Mouse (Mus musculus) gastrocnemius, adult 2 months (tissue): ENCODE data around the gene Hoxd9. TPM values are rescaled to one million over a fixed set of nuclear protein-coding genes. Genes with fewer than 3 reads are reported as not detected.
A peak's percentile ranks its signal among the peaks of the same experiment; 100 is the strongest.

ENCODE experiments used
- DNase-seq: peaks from one replicate; pipeline ENCODE4 v3.0.0; 2022
- H3K27ac ChIP-seq: fragments of 200-600 bp; 2 replicates; pipeline ENCODE4 v1.8.1; 2022; ENCODE audit warnings: mild to moderate bottlenecking
- H3K4me3 ChIP-seq: fragments of 200-600 bp; 2 replicates; pipeline ENCODE4 v1.8.1; 2022; ENCODE audit warnings: mild to moderate bottlenecking, moderate library complexity
- CTCF ChIP-seq: fragments of 200-600 bp; IDR thresholded peaks from 2 replicates; pipeline ENCODE4 v1.8.1; 2022; ENCODE audit warnings: antibody characterized with exemption, mild to moderate bottlenecking, moderate library complexity
- intact Hi-C: fragments of 180-260 bp; cut with DNase I; formaldehyde crosslinking; loops from one replicate; pipeline ENCODE4 v1.15.1; 2025
- total RNA-seq, 2 experiments: library from RNA; stranded (reverse); gene quantifications; 2 replicates each; pipeline ENCODE4 v1.2.3; 2021

Hoxd9 gene
- total RNA-seq, 2 experiments from 2014 or later = 15.8 to 19.1 TPM

DNA sequence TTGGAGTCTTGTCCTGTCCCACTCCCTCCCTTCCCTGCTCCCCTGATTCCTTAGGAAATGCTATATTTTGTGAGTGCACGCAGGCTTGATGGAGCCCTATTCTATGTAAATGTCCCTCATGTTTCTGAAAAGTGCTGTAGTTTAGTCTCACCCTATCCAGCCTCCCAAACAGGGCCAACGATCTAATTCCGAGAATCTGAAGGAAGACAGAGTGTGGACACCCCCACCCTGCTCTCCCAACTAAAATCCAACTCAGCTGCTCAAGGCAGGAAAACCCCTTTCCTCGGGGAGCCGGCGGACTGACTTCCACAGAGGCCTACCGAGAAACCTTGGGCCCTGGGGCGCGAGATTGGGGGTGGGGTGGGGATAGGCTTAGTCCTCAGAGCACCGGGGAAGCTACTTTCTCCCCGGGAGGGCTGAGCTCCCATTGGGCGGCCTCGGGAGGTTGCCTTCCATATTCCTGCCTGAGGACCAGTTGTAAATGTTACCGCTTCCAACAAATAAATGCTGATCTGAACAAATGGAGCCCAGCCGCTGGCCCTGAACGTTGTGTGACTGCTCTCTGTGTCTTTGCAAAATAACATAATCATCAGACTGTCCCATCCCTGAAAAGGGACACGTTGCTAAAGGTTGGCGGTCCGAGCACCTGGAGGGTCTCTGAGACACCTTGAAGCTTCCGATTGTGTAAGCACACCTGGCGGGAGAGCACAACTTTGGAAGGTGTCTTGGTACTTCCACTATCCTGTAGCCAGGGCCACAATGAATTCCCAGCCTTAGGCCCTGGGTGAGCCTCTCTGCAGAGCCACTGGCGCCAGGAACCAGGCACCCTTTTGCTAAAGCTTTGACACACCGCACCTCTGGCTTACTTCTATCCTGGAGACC lies 2.4 kb downstream of the Hoxd9 start:
- intact Hi-C loops = loop anchor here (5.0 kb wide), 4 partner anchors 262 to 892 kb away; no protein-coding TSS in a partner anchor
- Histone ChIP-seq H3K4me3 (peak overlapping the region; percentile 93; the same call in 1 of the 2 replicates), H3K27ac (no peak overlapping the region)
- no peak for DNase-seq
- TF ChIP-seq CTCF = no peak

DNA sequence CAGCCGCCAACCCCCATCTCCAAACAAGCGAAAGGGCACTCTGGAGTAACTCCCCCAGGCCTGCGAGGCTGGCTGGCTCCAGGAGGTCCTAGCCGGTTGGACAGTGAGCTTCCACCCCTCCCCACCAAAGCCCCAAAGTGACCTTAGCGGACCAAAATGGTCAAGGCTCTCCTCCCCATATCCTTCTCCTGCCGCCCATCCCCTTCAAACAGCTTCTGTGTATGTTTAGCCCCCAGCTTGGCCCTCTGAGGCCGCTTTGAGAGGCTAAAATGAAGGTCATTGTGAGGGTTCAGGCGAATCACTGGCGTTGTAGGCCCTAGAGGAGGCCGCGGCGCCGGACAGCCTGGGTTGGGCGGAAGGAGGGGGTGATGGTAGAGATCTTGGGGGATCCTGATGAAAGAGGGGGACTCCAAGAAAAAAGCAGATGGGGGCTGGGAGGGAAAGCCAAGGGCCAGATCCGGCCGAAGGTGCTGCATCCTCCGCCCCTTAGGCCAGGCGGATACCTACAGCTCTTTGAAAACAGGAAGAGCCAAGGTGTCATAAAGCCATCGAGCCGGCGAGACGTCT lies 3.1 kb downstream of the Hoxd9 start:
- no peak overlapping the region for H3K27ac ChIP-seq
- no peak for DNase-seq
- TF ChIP-seq CTCF = no peak
- intact Hi-C loops = loop anchor here (5.0 kb wide), 4 partner anchors 262 to 892 kb away; no protein-coding TSS in a partner anchor
- no peak overlapping the region for H3K4me3 ChIP-seq

DNA sequence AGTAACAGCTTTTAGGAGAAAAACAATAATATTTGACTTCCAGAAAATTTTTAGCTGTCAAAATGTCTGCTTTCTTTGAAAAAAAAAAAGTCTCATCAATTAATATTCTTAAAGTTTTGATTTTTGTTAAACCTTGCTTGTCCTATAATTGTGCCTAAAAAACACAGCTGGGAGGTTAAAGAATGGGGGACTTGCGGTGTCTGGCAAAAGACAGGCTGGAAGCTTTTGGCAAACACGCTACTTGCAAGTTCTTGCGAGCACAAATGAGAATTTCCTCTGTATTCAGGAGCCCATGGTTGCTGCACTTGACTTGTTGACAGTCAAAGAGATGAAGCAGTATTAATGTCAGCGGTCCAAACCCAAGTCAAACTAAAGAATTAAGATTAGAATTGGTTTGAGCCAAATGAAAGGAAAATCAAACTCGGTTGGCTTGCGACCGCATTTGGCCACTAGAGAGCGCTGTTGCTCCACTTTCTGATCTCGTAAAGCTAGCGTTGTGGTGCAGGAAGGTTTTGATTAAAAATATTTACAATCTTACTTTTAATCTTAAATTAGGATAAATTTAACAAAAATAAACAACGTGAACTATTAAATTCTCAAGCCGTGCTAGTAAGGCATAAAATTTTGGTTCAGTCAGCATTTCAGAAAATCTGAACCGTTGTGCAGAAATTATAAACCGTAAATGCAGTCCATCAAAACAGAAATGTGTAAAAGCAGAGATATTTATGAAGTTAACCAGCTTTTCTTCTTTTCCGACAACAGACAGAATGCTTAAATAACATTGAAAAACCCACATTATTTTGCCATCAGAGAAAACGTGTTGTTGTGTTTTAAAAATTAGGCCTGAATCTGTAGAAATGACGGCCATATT lies 4.7 kb downstream of the Hoxd9 start:
- intact Hi-C loops = loop anchor here (1.0 to 5.0 kb wide), 6 partner anchors 260 to 890 kb away; no protein-coding TSS in a partner anchor
- DNase-seq = peak; percentile 77
- peak; percentile 96 for TF ChIP-seq CTCF
- Histone ChIP-seq H3K27ac (no peak overlapping the region), H3K4me3 (peak overlapping the region; percentile 42; the same call in 1 of the 2 replicates)

DNA sequence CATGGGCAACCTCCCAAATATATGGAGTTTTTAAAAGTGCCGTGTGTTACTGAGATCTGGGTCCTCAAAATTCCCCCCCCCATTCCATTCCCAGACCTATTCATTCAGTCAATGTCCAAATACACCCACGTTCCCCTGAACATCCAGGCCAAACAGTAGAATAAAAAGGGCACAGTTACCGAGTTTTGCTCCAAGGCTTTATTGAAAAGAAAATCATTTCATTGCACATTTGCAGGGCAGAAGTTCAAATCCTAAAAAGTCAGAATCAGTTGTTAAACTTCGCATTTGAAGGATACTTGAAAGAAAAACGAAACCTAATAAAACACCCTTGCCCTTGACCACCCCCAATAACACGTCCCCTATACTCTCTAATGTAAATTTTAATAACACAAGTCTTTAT lies 5.3 kb downstream of the Hoxd9 start:
- Histone ChIP-seq H3K4me3 (no peak overlapping the region), H3K27ac (no peak overlapping the region)
- no peak for DNase-seq
- TF ChIP-seq CTCF = no peak
- intact Hi-C loops = loop anchor here (1.0 to 5.0 kb wide), 6 partner anchors 259 to 889 kb away; no protein-coding TSS in a partner anchor

DNA sequence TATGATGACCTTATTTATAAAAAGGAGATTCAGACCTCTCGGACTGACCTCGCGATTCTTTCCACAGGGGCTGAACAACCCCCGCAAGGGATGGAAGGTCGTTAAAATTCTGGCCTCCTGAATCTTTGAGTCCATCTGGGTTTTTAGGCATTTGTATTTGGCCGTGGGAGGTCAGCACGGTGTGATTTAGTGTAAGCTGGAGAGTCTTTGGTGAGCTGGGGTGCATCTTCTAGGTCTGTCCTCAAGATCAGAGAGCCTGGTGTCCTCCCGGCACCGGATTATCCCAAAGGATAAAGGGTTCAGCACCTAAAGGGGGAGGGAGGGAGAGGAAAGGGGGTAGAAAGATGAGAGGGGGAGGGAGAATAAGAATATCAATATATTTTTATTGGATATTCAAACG lies 5.8 kb downstream of the Hoxd9 start:
- DNase-seq = no peak
- Histone ChIP-seq H3K27ac (no peak overlapping the region; the same call in 1 of the 2 replicates), H3K4me3 (no peak overlapping the region)
- no peak for TF ChIP-seq CTCF
- intact Hi-C loops = loop anchor here (2.0 to 5.0 kb wide), 5 partner anchors 259 to 889 kb away; no protein-coding TSS in a partner anchor

DNA sequence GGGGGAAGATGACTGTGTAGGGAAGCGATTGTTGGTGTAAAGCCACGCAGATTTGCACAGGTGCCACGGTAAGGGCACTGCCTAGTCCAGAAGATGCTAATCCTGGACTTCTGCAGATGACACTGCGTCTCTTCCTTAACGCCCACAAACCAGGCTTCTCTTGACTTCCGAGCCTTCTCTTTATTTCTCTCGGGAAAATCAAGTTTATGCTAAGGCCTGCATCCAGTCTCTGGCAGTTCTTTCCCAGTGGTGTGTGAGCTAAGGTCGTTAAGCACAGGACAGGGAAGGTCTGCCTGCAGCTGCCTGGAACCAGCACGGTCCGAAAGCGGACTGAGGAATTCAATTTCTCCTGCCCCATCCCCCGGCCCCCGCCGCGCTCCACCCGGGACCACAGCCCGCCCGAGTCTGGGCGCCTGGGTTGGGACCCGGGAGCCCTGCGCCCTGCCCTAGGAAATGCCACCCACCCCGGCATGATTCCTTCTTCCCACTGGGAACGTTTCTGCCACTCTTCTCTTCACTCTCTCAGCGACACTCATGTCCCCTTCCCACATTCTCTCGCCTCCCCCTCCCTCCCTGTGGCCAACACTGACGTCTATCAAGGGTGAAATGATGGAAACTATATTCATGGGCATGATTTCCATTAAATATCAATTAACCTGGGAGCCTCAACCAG lies 6.3 kb downstream of the Hoxd9 start:
- Histone ChIP-seq H3K4me3 (peak overlapping the region; percentile 84), H3K27ac (peak overlapping the region; percentile 94)
- intact Hi-C loops = loop anchor here (2.0 to 5.0 kb wide), 5 partner anchors 258 to 888 kb away; no protein-coding TSS in a partner anchor
- no peak for TF ChIP-seq CTCF
- no peak for DNase-seq

DNA sequence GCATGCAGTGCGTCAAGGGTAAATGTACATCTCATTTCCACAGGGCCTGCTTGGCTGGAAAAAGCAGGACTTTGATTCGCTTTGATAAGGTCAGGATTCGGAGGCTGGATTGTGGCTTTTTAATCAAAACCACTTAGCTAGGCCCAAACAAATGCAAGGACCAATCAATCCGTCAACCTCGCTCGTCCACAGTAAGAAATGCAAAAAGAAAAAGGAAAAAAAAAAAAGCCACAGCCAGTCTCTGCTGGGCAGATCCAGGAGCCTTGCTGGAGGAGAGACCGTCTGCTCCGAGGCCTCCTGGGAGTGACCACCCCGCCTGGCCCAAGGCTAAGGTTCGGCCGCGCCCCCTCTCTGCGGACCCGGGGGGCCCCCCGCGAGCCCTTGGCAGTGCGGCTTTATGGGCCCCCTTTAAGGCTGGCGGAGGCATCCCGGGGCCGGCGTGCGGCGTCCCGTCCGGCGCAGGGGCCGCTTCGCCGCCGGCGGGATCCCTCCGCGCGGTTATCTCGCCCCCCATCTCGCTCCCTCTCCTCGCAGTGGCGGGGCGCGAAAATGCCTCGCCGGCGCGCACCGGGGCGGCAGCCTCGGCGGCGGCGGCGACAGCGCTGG lies 7.0 kb downstream of the Hoxd9 start, which contains the start of gene Hoxd8:
Hoxd8 (plus strand) TSS at position 223 of the 606 bp plus-strand sequence.
- no peak; the same call in 1 of the 2 replicates for TF ChIP-seq CTCF
- Histone ChIP-seq H3K4me3 (peak within 1 kb of the TSS; percentile 84), H3K27ac (peak within 1 kb of the TSS; percentile 94)
- intact Hi-C loops = loop anchor here (5.0 kb wide), 4 partner anchors 258 to 888 kb away; no protein-coding TSS in a partner anchor
- peak; percentile 90 for DNase-seq

DNA sequence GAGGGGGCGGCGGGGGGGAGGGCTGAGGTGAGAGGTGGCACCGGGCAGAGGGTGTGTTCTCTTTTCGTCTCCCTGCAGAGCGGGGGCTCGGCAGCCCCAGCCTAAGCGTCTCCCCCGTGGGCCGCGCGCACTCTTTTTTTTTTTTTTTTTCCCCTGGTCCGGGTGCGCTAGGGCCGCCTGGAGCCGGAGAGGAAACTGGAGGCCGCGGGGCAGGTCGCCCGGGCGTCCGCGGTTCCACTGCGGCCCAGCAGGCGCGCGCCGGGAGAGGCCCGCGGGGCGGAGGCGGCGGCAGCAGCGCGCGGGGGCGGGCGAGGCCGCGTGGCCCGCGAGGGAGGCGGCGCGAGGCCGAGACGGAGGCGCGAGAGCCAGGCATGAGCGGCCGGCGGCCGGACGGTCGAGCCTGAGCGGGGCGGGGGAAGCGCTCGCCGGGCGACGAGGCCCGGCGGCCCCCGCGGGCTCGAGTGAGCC lies 7.5 kb downstream of the Hoxd9 start:
- H3K27ac ChIP-seq = peak overlapping the region; percentile 94
- no peak; the same call in none of the 2 replicates for TF ChIP-seq CTCF
- intact Hi-C loops = loop anchor here (5.0 kb wide), 4 partner anchors 257 to 887 kb away; no protein-coding TSS in a partner anchor
- peak overlapping the region; percentile 84 for H3K4me3 ChIP-seq
- DNase-seq = peak; percentile 77

DNA sequence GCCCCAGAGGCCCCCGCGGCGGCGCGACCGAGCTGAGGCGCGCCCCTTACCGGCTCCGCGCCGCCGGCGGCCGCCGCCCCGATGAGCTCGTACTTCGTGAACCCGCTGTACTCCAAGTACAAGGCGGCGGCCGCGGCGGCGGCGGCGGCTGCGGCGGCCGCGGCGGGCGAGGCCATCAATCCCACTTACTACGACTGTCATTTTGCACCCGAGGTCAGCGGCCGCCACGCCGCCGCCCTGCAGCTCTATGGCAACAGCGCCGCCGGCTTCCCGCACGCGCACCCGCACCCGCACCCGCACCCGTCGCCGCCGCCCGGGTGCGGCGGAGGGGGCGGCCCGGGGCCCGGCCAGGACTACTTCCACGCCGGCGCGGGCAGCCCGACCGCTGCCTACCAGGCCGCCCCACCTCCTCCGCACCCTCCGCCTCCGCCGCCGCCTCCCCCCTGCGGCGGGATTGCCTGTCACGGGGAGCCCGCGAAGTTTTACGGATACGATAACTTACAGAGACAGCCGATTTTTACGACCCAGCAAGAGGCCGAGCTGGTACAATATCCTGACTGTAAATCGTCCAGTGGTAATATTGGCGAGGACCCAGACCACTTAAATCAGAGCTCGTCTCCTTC lies 8.1 kb downstream of the Hoxd9 start:
- Histone ChIP-seq H3K27ac (peak overlapping the region; percentile 94), H3K4me3 (peak overlapping the region; percentile 84)
- intact Hi-C loops = no loop called here
- DNase-seq = peak; percentile 81
- TF ChIP-seq CTCF = no peak

DNA sequence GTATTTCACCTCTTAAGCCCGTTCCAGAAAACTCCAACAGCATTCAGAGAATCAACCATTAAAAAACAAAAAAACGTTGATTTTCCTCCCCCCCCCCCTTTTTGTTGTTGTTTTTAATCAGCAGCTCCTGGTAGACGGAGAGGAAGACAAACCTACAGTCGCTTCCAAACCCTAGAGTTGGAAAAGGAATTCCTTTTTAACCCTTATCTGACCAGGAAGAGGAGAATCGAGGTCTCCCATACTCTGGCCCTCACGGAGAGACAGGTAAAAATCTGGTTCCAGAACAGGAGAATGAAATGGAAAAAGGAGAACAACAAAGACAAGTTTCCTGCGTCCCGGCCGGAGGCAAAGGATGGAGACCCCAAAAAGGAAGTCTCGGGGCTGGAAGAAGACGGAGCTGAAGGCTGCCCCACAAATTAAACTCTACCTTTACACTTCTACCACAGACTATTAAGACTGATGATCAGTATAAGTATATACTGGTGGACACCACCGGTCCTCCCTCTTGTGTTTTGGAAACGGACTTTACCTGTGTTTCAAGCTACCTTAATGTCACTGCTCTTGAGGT lies 8.9 kb downstream of the Hoxd9 start:
- Histone ChIP-seq H3K27ac (peak overlapping the region; percentile 94), H3K4me3 (peak overlapping the region; percentile 84)
- TF ChIP-seq CTCF = no peak
- DNase-seq = no peak
- intact Hi-C loops = no loop called here
